In genomic region chr12:83392011-83392410, GRCm38 (mm10) we compare ENCODE assay signal across 27 mouse cellular contexts.
"Had no signal": no experiment of that assay in that cellular context is flagged by ENCODE, and none has a peak within 500 bp of the region (broad histone marks: within the 10 kb centered on the region; RNA-seq: fewer than 3 reads in every experiment).

No protein-coding gene starts in this region.

- H3K9ac ChIP-seq: heart, embryonic 13.5 days; heart, embryonic 15.5 days; hindbrain, embryonic 13.5 days; hindbrain, embryonic 15.5 days; kidney, embryonic 15.5 days; limb, embryonic 13.5 days; limb, embryonic 15.5 days; liver, embryonic 12.5 days; liver, embryonic 14.5 days had no signal

- H3K4me3 ChIP-seq: heart, adult 2 months; heart, embryonic 13.5 days; heart, embryonic 15.5 days; hindbrain, embryonic 13.5 days; hindbrain, embryonic 15.5 days; kidney, embryonic 15.5 days; limb, embryonic 13.5 days; limb, embryonic 15.5 days; liver, embryonic 12.5 days had no signal

- H3K27ac ChIP-seq: heart, adult 2 months; heart, embryonic 13.5 days; heart, embryonic 15.5 days; hindbrain, embryonic 13.5 days; hindbrain, embryonic 15.5 days; hindbrain, postnatal 0 days; kidney, embryonic 15.5 days; kidney, postnatal 0 days; limb, embryonic 13.5 days; limb, embryonic 15.5 days; liver, embryonic 12.5 days; liver, embryonic 14.5 days had no signal

- DNase-seq: gastrocnemius, postnatal 14 days; gastrocnemius, postnatal 36 days; heart, adult 11 months; heart, adult 2 months; heart, postnatal 14 days; heart, postnatal 36 days; kidney, adult 11 months; kidney, adult 2 months; kidney, adult 9 months; kidney, postnatal 14 days; kidney, postnatal 36 days; layer of hippocampus, adult 9-11 months; layer of hippocampus, postnatal 36 days; left cerebral cortex, postnatal 4 days had no signal

- H3K9me3 ChIP-seq: heart, embryonic 13.5 days; heart, embryonic 15.5 days; hindbrain, embryonic 13.5 days; hindbrain, embryonic 15.5 days; kidney, embryonic 15.5 days; limb, embryonic 13.5 days; limb, embryonic 15.5 days; liver, embryonic 12.5 days had no signal

- ATAC-seq: hindbrain, postnatal 0 days; intestine, embryonic 16.5 days; liver, embryonic 12.5 days had no signal

- H3K36me3 ChIP-seq: heart, embryonic 13.5 days; heart, embryonic 15.5 days; hindbrain, embryonic 13.5 days; hindbrain, embryonic 15.5 days; kidney, embryonic 15.5 days; limb, embryonic 13.5 days; limb, embryonic 15.5 days; liver, embryonic 12.5 days had no signal

- H3K4me1 ChIP-seq: hindbrain, embryonic 15.5 days; limb, embryonic 13.5 days; limb, embryonic 15.5 days had no signal

- H3K27me3 ChIP-seq: heart, embryonic 13.5 days; heart, embryonic 15.5 days; hindbrain, embryonic 13.5 days; hindbrain, embryonic 15.5 days; kidney, embryonic 15.5 days; limb, embryonic 13.5 days; limb, embryonic 15.5 days; liver, embryonic 12.5 days had no signal

- H3K4me2 ChIP-seq: heart, embryonic 11.5 days; heart, embryonic 13.5 days; heart, embryonic 15.5 days; hindbrain, embryonic 13.5 days; hindbrain, embryonic 15.5 days; kidney, embryonic 15.5 days; limb, embryonic 13.5 days; limb, embryonic 15.5 days; liver, embryonic 12.5 days had no signal
